Mouse (Mus musculus) intestine, embryonic 14.5 days (tissue): ENCODE data around the gene Btbd3. TPM values are rescaled to one million over a fixed set of nuclear protein-coding genes. Genes with fewer than 3 reads are reported as not detected.

Experiments
- ATAC-seq: fragments of 200-750 bp; cut with Nextera tagmentation; replicated peaks from 2 replicates; pipeline ENCODE4 v1.8.0; 2017; ENCODE audit warnings: low read depth, moderate number of reproducible peaks, moderate TSS enrichment, moderate library complexity; ENCODE audit not compliant: low FRiP score, low TSS enrichment
- DNase-seq: peaks from one replicate; pipeline ENCODE4 v3.0.0-alpha.2; 2018; ENCODE audit warnings: low spot score
- H3K27ac ChIP-seq: fragments of 300-500 bp; sonication (generic); 2 replicates; pipeline ENCODE4 v1.5.1; 2014; ENCODE audit warnings: low read depth, mild to moderate bottlenecking, control low read depth
- H3K27me3 ChIP-seq: fragments of 300-500 bp; sonication (generic); replicated peaks from 2 replicates; pipeline ENCODE4 v1.6.1; 2014; ENCODE audit warnings: low read length, control low read depth; ENCODE audit not compliant: control insufficient read depth, insufficient read depth
- H3K36me3 ChIP-seq: fragments of 300-500 bp; sonication (generic); 2 replicates; pipeline ENCODE4 v1.6.1; 2014; ENCODE audit warnings: low read length, control low read depth; ENCODE audit not compliant: control insufficient read depth, insufficient read depth
- H3K4me1 ChIP-seq: fragments of 300-500 bp; sonication (generic); replicated peaks from 2 replicates; pipeline ENCODE4 v1.6.1; 2014; ENCODE audit warnings: low read length, control low read depth, mixed read lengths; ENCODE audit not compliant: control insufficient read depth, insufficient read depth
- H3K4me2 ChIP-seq: fragments of 300-500 bp; sonication (generic); 2 replicates; pipeline ENCODE4 v1.6.1; 2014; ENCODE audit warnings: low read length
- H3K4me3 ChIP-seq: fragments of 300-500 bp; sonication (generic); 2 replicates; pipeline ENCODE4 v1.5.1; 2014; ENCODE audit warnings: low read depth, low read length, control low read depth, mixed read lengths
- H3K9ac ChIP-seq: fragments of 300-500 bp; sonication (generic); 2 replicates; pipeline ENCODE4 v1.6.1; 2014; ENCODE audit warnings: mild to moderate bottlenecking, low read length
- H3K9me3 ChIP-seq: fragments of 300-500 bp; sonication (generic); 2 replicates; pipeline ENCODE4 v1.6.1; 2016; ENCODE audit warnings: low read length, control low read depth; ENCODE audit not compliant: control insufficient read depth
- WGBS: fragments of 180-500 bp; shearing (Covaris S2); extraction: QIAGEN DNeasy Blood & Tissue Kit; methylation state at CpG from one replicate; pipeline ENCODE4 v1.1.7; 2014; 5-methylcytosine and 5-hydroxymethylcytosine counted together
- polyA plus RNA-seq: library from polyadenylated mRNA; unstranded; fragments of >200 nt; fragmentation: Nextera tagmentation; extraction: Ambion mirVana; gene quantifications from 2 replicates; pipeline ENCODE4 v1.2.1, GENCODE M21; 2014

Gene Btbd3
- polyA plus RNA-seq, 1 experiment from 2014 or later: 32.4 TPM

- Histone ChIP-seq H3K4me1 (no peaks in the 10 kb centered on the region), H3K4me2 (no peak overlapping the region), H3K9me3 (no peaks in the 10 kb centered on the region), H3K27ac (no peak overlapping the region), H3K4me3 (no peak overlapping the region), H3K9ac (no peak overlapping the region), H3K27me3 (no peaks in the 10 kb centered on the region), H3K36me3 (no peaks in the 10 kb centered on the region)
- WGBS: 67% methylated on average over 3 of the region's 3 CpGs
- ATAC-seq: 0 out of 2 replicates have a peak, but pooled peaks have one; percentile 43
- no peak for DNase-seq
Measured at GRCm38 (mm10) chr2:138447681-138448080, 191.3 kb downstream of the Btbd3 start.

GRCm38 (mm10) chr2:138468046-138468572 is 211.7 kb downstream of the Btbd3 start:
- DNase-seq (no peak), ATAC-seq (no peak)
- Histone ChIP-seq H3K27me3 (no peaks in the 10 kb centered on the region), H3K36me3 (no peaks in the 10 kb centered on the region), H3K9me3 (no peaks in the 10 kb centered on the region), H3K27ac (no peak overlapping the region), H3K9ac (no peak overlapping the region), H3K4me3 (no peak overlapping the region), H3K4me2 (no peak overlapping the region), H3K4me1 (no peaks in the 10 kb centered on the region)
- WGBS: 70% methylated on average over 22 of the region's 22 CpGs

GRCm38 (mm10) chr2:138473407-138473806 is 217.0 kb downstream of the Btbd3 start:
- 75% methylated on average over 5 of the region's 5 CpGs for WGBS
- H3K4me3 ChIP-seq: no peak overlapping the region
- ATAC-seq: no peak

GRCm38 (mm10) chr2:138476486-138476885 is 220.1 kb downstream of the Btbd3 start:
- H3K36me3 ChIP-seq: no peaks in the 10 kb centered on the region
- no peak overlapping the region for H3K4me3 ChIP-seq
- no peak overlapping the region for H3K27ac ChIP-seq
- no peak overlapping the region for H3K4me2 ChIP-seq
- H3K4me1 ChIP-seq: no peaks in the 10 kb centered on the region
- no peak overlapping the region for H3K9ac ChIP-seq
- ATAC-seq (no peak), DNase-seq (no peak)
- 79% methylated on average over 3 of the region's 3 CpGs for WGBS
- no peaks in the 10 kb centered on the region for H3K27me3 ChIP-seq
- H3K9me3 ChIP-seq: no peaks in the 10 kb centered on the region

More at GRCm38 (mm10) chr2:138473407-138473806, 217.0 kb downstream of the Btbd3 start:
- DNase-seq: no peak
- no peaks in the 10 kb centered on the region for H3K36me3 ChIP-seq
- no peak overlapping the region for H3K4me2 ChIP-seq
- no peak overlapping the region for H3K9ac ChIP-seq
- no peaks in the 10 kb centered on the region for H3K4me1 ChIP-seq
- H3K27ac ChIP-seq: no peak overlapping the region
- H3K9me3 ChIP-seq: no peaks in the 10 kb centered on the region
- no peaks in the 10 kb centered on the region for H3K27me3 ChIP-seq

- Histone ChIP-seq H3K4me1 (no peaks in the 10 kb centered on the region), H3K4me2 (no peak overlapping the region), H3K9ac (no peak overlapping the region), H3K9me3 (no peaks in the 10 kb centered on the region), H3K27me3 (no peaks in the 10 kb centered on the region), H3K4me3 (no peak overlapping the region), H3K36me3 (no peaks in the 10 kb centered on the region), H3K27ac (no peak overlapping the region)
- 94% methylated on average over 5 of the region's 5 CpGs for WGBS
- ATAC-seq: no peak
- no peak for DNase-seq
Measured at GRCm38 (mm10) chr2:138477278-138477677, 220.9 kb downstream of the Btbd3 start.

- WGBS: 67% methylated on average over 3 of the region's 3 CpGs
- no peaks in the 10 kb centered on the region for H3K9me3 ChIP-seq
- H3K9ac ChIP-seq: no peak overlapping the region
- H3K4me3 ChIP-seq: no peak overlapping the region
- no peaks in the 10 kb centered on the region for H3K27me3 ChIP-seq
- H3K27ac ChIP-seq: no peak overlapping the region
- no peaks in the 10 kb centered on the region for H3K36me3 ChIP-seq
- H3K4me1 ChIP-seq: no peaks in the 10 kb centered on the region
- ATAC-seq: no peak
- no peak for DNase-seq
- H3K4me2 ChIP-seq: no peak overlapping the region
Measured at GRCm38 (mm10) chr2:138482541-138482940, 226.2 kb downstream of the Btbd3 start.

GRCm38 (mm10) chr2:138484871-138485270 is 228.5 kb downstream of the Btbd3 start:
- ATAC-seq (no peak), DNase-seq (no peak)
- no peak overlapping the region for H3K9ac ChIP-seq
- H3K9me3 ChIP-seq: no peaks in the 10 kb centered on the region
- H3K4me2 ChIP-seq: no peak overlapping the region
- H3K4me1 ChIP-seq: no peaks in the 10 kb centered on the region
- H3K27ac ChIP-seq: no peak overlapping the region
- WGBS: 80% methylated on average over 4 of the region's 4 CpGs
- no peaks in the 10 kb centered on the region for H3K27me3 ChIP-seq
- no peaks in the 10 kb centered on the region for H3K36me3 ChIP-seq
- no peak overlapping the region for H3K4me3 ChIP-seq

- no peak overlapping the region for H3K4me2 ChIP-seq
- no peak overlapping the region for H3K27ac ChIP-seq
- no peaks in the 10 kb centered on the region for H3K4me1 ChIP-seq
- no peak overlapping the region for H3K4me3 ChIP-seq
- H3K27me3 ChIP-seq: no peaks in the 10 kb centered on the region
- 76% methylated on average over 2 of the region's 2 CpGs for WGBS
- no peak overlapping the region for H3K9ac ChIP-seq
- H3K36me3 ChIP-seq: no peaks in the 10 kb centered on the region
- DNase-seq (no peak), ATAC-seq (no peak)
- H3K9me3 ChIP-seq: no peaks in the 10 kb centered on the region
Measured at GRCm38 (mm10) chr2:138490688-138491405, 234.5 kb downstream of the Btbd3 start.

- ATAC-seq (no peak), DNase-seq (no peak)
- no peak overlapping the region for H3K4me3 ChIP-seq
- no peak overlapping the region for H3K4me2 ChIP-seq
- no peaks in the 10 kb centered on the region for H3K36me3 ChIP-seq
- no peaks in the 10 kb centered on the region for H3K27me3 ChIP-seq
- H3K4me1 ChIP-seq: no peaks in the 10 kb centered on the region
- no peak overlapping the region for H3K27ac ChIP-seq
- H3K9ac ChIP-seq: no peak overlapping the region
- H3K9me3 ChIP-seq: no peaks in the 10 kb centered on the region
Measured at GRCm38 (mm10) chr2:138492176-138492575, 235.8 kb downstream of the Btbd3 start.
